Mouse (Mus musculus): Measurements from ENCODE around the gene Gm26938.

Gm26938 gene

DNA sequence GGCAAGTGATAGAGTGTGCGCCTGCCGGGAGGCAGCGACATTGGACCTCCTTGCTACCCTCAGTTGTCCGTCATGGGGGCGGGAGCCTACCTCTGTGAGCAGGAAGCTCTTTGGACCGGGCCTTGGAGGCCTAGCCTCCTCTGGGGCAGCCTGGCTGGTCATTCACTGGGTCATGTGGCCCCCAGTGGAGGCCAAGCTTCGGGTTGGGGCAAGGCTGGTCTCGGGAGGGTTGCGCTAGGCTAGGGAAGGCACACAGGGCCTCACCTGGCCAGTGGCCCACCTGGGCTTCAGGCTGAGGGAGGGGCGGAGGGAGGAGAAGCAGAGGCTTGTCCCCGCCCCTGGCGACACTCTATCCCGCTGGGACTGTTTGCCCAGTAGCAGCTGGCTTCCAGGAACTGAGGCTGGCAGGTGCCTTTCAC is 12.2 kb downstream of the Gm26938 start:
- no peak for DNase-seq

DNA sequence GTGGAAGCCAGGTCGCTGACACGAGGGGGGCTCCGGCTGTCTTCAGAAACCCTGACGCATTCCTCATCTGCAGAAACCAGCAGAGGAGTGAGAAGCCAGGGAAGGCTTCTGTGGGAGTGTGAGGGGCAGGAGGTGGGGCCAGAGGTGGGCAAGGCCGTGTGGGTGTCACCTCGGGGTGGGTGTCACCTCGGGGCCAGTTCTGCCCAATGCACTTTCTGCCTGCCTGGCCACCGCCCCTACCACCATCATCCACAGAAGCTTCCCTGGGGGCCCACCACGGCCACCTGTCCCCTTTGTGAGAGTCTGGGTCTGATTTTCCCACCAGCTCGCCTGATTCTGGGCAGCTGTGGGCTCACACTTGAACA is 13.1 kb downstream of the Gm26938 start:
- DNase-seq: no peak

DNA sequence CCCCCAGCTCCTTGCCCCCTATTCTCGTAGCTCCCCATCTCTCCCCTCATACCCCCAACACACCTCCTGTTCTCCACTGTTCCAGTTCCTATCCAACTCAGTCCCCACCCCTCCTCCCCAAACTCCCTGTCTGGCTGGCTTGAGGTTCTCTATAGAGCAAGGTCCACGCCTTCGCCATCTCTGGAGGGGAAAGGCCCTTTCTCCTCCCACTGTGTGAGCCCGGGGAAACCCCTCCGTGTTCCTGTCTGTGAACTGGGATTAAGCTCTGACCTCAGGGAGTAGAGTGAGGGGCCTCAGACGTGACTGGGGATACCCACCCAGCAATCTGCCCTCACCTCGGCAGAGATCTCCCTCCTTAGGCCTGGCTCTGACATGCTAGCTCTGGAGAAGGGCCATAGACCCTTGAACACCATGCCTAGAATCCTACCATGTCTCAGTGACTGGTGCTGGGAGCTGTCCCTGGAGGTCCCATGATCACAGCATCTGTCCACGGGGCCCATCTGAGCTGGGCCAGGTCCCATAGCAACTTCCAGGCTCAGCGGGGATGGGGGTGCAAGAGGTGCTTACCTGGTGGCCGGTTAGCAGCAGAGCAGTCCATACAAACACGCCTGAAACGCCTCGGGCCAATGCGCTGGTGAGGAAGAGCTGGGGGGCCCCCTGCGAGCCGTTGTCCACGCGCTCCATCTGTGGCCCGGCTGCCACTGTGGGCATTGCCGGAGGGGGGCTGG is 13.6 kb downstream of the Gm26938 start:
- no peak for DNase-seq

DNA sequence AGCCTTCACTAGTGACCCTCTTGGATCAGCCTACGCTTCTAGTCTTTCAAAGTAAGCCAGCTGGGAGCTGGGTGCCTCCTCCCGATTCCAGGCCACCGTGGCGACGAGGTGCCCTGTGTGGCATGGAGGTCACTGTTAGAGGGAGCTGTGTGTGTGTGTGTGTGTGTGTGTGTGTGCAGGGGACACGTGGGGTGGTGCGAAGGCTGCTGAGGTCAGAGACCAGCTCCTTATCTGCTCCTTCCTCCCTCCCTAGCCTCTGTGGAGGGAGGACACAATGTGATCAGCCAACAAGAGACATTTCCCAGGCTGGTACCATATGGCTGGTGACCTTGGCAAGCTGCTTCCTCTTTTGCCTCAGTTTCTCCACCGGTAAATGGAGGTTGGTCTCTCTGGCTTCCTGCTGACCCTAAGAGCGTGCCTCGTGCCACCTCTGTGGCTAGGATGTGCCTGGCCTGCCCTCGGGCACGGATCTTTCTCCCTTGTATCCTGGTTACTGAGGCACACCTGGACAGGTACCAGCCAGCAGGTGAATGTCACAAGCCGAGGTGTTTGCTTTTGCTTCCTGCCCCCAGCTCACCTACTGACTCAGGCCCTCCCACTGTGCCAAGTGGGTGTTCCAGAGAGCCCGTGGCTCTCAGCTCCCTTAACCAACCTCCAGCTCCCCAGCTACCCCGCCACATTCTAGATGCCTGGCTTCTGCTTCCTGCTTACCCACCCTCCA is 14.4 kb downstream of the Gm26938 start:
- no peak for DNase-seq

DNA sequence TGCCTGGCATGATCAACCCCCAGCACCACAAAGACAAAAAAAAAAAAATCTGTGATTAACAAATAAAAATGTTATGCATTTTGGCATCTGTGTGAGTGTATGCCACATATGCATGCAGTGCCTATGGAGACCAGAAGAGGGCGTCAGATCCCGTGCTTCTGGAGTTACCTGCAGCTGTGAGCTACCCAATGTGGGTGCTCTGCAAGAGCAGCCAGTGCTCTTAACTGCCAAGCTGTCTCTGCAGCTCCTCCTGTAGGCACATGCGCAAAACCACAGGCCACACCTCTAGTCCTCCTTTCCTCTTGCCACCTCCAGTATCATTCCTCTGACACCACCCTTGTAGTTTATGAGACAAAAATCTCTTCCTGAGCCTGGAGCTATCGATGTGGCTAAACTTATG is 16.8 kb downstream of the Gm26938 start:
- peak; percentile 54 for DNase-seq

DNA sequence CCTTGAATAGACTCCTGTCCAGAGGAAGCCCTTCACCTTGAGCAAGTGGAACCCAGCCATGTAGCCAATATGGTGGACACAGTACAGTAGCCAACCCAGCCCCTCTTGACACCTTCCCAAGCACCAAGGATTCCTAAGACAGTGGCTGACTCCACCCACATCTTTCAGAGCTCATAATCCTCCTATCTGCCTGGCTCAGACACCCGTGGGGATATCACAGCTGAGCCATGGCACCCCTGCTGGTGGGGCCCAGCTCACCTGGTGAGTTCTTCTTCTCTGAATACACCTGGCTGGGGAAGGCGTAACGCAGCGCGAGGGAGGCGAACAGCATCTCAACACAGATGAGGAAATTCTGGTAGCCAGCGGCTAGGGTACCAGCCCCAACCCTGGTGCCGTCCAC is 20.3 kb downstream of the Gm26938 start:
- DNase-seq: no peak

DNA sequence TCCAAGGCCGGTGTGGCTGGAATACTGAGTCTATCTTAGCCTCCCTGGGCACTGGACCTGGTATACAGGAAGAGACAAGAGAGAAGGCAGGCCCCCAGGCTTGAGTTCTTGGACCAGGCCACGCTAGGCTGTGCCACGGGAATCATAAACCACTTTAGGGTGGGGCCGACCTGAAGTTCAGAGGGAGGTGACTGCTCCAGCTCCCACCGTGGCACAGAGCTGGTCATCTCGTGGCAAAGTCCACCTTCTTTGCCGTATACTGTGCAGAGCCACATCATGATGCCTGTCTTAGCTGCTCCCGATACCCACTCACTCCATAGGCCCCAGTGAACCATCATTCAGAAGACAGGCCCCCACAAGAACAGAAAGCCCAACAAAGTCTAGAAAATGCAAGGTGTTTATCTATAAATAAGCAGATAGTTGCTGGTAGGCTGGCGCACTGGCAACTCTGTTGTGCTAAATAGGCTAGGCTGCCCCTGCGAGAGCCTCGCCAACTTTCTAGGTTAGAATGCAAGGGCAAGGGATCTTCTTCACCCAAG is 21.6 kb downstream of the Gm26938 start:
- DNase-seq: no peak

DNA sequence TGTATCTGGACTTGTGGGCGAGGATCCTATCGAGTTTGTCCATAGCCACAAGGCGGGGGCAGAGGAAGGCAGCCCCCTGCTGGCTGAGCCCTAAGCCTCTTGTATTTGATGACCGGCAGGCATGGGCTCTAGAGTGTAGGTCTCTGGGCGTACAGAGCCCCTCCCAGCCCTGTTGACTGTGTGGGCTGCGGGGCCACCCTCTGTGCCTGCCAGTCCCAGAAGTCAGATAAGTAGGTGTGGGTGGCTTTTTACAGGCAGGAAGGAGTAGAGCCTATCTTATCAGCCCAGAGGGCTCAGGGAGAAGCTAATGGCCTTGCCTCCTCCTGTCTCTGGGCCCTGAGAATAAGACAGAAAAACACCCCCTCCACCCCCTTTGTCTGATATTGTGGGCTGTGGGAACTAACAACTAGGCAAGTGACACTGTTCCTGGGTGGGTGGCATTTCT is 22.1 kb downstream of the Gm26938 start:
- DNase-seq: no peak

DNA sequence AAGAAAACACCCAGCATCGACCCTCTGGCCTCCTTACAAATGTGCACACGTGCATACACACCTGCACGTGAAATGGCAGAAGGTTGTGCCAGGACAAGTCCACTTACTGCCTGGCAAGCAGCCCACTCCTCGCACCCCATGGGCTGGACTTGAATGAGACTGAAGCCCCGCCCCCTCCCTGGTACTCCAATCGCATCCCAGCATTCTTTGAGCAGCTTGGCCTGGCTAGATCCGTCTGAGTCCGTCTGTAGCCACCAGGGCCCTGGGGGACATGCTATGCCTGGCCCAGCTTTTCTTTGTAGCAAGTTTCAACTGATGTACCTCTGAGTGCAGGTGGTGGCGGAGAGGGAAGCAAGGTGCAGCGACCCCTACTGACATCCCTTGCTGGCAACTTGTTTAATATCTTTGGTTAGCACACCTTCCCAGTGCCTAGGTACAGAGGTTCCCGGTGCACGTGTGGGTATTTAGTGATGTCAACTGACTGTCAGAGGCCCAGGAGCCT is 22.6 kb downstream of the Gm26938 start:
- peak; percentile 76 for DNase-seq

DNA sequence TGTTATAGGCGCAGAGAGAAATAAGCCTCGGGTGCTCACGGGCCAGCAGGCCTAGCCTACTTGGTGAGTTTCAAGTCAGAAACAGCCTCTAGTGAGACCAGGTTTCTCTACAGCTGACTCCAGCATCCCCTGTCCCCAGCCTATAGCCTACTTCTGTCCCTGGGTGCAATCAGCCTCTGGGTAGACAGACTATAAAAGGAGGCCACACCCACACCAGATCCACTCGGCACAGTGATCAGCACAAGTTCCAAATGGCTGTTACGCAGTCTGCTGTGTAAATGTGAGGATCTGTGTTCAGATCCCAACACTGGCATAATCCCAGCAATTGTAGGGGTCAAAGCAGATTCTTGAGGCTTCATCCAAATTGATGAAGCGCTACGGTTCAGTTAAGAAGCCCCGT is 23.0 kb downstream of the Gm26938 start:
- DNase-seq: no peak

DNA sequence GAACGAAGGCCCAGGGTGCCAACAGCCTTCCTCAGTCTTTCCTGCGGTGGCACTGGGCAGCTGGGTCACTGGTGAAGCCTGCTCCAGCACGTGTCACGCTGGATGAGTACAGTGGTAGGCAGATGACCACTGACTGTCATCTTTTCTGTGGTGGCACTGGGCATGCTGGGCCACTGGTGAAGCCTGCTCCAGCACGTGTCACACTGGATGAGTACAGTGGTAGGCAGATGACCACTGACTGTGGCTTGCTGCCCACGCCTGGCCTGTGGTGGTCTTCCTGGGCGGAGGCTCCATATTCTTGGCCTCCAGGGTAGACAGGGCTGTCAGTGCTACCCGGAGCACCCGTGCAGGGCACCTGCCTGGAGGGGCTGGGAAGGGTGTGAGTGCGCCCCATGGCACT is 24.3 kb downstream of the Gm26938 start:
- DNase-seq: no peak

DNA sequence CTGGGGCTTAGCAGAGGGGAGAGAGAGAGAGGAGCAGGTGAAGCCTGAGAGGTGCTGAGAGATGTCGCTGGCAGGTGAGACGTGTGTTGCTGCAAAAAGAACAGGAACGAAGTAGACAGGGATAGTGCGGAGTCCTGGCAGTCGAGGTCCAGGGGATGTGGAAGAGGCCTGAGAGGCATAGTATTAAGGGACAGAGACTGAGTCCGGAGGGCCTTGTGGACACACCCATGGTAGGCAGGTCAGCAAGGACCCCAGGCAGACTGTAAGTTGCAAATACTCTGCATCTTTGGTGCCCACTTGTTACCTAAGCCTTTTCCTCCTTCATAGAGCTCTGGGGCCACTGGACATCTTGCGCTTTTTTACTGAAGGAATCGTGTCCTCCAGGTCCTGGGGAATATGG is 25.0 kb downstream of the Gm26938 start:
- no peak for DNase-seq

DNA sequence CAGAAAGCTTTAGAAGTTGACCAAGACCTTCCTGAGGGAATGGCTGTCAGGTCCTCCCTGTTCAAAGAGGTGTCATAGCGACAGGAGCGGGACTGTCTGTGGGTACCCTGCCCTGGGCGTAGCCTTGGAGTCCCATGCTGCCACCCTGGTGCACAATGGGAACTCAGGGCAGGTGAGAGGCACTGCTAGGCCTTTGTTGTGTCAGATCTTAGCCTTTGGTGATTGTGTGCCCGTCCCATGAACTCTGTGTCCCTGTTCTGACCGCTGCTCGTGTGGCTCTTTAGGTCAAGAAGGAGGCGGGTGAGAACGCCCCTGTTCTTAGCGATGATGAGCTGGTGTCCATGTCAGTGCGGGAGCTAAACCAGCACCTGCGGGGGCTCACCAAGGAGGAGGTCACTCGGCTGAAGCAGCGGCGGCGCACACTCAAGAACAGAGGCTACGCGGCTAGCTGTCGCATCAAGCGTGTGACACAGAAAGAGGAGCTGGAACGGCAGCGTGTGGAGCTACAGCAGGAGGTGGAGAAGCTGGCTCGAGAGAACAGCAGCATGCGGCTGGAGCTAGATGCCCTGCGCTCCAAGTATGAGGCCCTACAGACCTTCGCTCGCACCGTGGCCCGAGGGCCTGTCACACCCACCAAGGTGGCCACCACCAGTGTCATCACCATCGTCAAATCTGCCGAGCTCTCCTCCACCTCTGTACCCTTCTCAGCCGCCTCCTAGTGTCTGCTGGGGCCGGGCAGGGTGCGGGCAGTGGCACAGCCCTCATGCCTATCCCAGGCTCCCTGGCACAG is 26.2 kb downstream of the Gm26938 start:
- no peak for DNase-seq

DNA sequence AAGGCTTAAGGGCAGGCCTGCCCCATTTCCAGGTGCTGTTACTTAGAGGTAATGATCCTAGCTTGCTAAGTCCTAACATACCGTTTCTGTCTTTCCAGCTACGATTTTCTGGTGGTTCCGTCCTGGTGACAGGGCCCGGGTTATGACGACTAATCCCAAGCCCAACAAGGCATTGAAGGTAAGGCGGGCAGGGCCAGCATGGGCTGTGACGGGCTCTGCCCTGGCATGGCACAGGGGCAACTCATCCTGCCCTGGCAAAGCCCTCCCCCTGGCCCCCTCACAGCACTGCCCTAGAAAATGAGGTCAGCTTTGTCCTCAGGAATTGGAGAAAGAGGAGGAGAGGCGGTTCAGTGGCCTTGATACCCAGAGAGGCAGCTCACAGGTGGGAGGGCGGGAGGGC is 27.2 kb downstream of the Gm26938 start:
- DNase-seq: no peak

DNA sequence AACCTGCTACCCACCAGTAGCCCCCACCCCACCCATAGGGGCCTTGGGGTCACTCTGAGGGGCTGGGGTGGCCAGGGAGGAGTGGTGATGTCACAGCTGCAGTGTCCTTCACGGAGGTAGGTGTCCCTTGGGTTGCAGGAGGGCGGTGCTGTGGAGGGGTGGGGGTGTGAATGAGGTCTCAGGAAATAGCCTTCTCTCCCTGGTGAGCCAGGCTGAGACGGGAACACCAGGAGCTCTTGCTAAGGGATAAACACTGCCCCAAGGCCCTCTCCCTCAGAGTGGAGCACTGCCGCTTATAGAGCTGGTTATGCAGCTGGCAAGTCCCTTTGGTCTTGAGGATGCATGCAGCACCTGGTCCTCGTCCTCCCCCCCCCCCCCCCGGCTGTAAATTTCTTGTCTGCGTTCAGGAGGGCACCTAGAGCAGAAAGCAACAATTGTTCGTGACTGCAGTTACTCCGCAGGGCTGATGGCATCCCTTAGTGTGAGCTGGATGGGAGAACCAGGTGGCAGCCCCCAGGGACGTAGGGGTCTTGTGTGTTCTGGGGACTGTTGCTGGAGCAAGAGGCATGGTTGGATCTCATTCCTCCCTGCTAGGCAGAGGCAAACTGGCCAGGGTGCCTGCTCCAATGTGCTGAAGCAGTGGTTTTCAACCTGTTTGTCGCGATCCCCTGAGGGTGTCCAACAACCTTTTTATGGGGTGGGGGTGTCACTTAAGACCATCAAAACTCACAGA is 27.9 kb downstream of the Gm26938 start:
- no peak for DNase-seq

DNA sequence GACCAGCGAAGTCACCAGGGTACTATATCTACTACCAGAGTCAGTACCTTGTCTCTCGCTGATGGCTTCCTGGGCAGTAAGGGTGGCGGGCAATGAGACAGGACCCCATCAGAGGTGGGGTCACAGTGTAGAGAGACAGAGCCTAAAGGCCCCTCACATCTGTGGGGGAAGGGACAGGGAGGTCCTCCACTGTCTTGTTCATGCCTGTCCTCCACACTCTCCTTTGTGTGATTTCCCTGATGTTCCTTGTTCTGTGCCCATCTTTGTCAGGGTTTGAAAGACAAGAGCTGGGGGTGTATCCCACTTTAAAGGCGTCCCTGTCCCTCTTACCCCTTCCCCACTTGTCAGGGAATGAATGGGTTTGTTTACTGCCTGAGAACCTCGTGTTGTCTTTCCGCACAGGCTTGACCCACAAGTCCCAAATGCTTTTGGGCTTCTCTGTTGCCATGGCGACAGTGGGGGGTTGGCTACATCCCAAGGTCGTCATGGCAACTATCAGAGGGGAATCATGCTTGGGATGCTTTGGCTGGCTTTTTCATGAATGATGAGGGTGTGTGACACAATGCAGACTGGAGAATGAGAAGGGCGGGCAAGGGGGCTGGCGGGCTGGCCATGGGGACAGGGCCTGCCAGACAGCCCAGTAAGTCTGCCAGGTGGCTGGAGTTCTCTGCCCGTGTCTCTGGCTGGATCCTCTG is 28.6 kb downstream of the Gm26938 start:
- no peak for DNase-seq

DNA sequence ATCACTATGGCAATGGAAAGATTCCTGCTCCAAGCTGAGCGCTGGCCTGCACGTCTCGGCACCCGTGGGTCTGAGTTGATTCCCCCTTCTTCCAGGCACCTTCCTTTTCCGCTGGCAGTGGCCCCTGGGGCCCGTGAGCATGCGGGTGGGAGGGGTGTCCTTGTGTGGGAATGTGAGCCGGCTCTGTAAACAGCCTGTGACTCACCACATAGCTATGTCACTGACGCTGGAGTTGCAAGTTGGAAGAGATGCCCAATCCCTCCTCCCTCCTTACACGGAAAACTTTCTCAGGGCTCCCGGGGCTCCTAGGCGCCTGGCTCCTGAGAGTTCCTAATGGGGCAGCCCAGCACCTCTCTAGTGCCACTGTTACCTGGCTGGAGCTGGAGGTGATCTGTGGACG is 29.3 kb downstream of the Gm26938 start:
- DNase-seq: no peak

DNA sequence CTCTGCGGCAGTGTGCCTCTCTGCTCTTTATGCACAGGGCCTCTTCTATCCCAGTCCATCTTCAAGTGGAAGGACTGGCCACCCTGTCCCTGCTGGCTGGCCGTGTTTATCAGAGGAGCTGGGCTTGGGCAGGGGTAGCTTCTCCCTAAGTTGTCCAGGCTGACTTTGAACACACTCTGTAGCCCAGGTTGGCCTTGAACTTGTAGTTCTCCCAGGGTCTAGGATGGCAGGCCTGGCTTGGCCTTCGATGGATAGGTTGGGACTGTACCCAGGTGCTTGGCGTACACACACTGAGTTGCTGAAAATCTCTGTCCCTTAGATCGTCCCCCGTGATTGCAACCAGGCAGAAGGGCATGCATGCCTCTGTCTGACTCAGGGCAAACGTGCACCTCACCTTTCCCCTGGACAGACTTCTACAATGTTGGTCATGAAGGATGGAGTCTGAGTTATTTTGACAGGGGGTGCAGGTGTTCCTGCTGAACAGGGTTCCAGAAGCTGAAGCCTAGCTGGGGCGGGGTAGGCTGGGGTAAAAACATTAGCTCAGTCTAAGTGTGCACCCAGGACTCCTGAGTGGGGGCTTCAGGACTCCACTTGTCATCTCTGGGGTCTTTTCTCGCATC is 30.1 kb downstream of the Gm26938 start:
- DNase-seq: no peak

DNA sequence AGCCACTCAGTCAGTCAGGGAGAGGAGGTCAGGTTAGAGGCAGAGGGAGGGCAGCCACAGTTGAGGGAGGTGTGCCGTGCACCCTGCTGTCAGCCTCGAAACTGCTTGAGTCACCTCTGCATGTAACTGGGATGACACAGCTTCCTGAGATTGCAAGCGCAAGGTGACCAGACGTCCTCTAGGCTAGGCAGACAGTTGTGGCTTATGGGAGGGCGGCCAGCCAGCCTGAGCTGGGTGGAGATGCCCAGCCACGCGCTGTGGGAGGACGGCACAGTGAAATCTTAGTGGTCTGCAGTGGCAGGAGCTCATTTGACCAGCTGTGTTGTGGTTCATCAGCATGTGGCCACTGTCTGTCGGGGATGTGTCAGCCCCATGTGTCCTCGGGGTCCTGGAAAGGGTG is 31.3 kb downstream of the Gm26938 start:
- DNase-seq: no peak

DNA sequence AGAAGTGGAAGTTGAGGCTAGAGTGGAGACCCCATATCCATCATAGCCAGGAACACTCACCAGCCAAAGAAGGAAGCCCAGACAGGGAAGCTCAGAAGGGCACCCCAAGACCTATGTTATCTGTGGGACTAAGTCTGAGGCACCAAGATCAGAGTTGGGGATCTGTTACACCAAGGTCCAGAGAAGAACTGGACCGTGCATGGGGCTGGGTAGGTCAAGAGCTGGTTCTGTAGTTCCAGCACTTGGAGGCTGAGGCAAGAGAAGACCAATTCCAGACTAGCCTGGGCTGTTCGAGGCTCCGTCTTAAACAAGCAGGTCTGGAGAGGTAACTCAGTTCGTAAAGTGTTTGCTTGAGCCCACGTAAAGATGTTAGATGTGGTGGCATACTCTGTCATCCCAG is 32.1 kb downstream of the Gm26938 start:
- no peak for DNase-seq

DNA sequence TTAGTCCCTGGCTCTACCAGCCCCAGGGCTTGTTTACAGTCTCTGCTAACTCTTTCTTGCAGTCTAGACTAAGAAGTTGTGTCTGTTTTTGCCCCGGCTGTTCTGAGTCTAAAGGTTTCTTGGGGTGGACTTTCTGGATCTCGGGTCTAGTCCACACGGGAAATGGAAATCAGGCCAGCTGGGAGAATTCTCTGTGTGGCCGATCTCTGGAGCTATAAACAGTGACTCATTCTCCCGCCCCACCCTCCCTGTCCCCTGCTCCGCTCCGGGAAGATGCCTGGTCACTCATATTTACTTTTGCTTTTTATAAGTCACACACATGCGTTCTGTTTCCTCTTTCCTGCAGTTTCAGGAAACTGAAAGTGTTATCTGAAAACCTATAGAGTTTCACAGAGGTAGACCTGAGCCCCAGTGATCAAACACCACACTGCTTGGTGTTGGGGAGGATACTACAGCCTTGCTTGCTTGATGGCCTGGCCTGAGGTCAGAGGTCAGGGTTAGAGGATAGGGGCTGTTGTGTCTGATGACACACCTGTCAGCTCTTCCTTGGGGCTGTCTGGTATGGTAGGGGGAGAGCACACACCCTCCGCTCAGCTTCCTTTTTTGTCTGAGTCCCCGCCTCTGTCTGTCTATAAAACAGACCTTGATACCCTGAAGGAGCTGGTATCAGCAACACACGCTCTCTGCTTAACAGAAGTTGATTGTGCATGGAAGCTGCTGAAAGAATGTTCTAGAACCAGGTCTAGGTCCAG is 32.7 kb downstream of the Gm26938 start:
- DNase-seq: no peak

Measured in thymus, postnatal 4 days (tissue).